Mouse (Mus musculus) leukemia stem cell, adult 10-12 weeks (primary cell): ENCODE data around the gene Pramel3. TPM values are rescaled to one million over a fixed set of nuclear protein-coding genes. Genes with fewer than 3 reads are reported as not detected.

Source experiments
- polyA plus RNA-seq: library from polyadenylated mRNA; stranded (reverse); fragments of >175 nt; gene quantifications from 2 replicates; pipeline ENCODE4 v1.2.3, GENCODE M21; 2012; ENCODE audit warnings: low replicate concordance

Gene Pramel3
- not detected in 2 replicates for polyA plus RNA-seq

DNA sequence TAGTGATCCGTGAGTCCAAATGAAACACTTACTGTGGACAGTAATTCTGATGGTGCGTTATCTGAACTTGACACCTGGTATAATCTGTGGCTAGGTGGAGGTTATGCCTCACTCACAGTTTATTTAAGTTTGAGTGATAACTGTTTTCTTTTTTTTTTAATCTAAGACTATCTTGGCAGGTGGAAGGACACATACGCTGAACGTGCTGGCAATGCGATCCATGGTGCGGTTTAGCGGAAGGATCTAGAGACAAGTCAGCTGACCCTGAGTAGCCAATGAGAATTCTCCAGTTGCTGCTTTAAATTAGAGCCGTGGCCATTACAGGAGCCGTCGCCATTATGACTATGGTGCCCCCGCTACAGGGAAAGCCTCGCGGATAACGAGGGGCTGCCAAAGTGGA, at the start of gene Pramel3:
Pramel3 (plus strand) TSS at position 301 of the 400 bp plus-strand sequence.

Other genes starting within 250 kb of the Pramel3 start
- gene Gm15023, start 124.7 kb upstream of the Pramel3 start, polyA plus RNA-seq = not detected in 2 replicates
- not detected in 2 replicates for gene Tceal6, start 91.6 kb upstream of the Pramel3 start, polyA plus RNA-seq
- gene Gm5128, start 71.0 kb downstream of the Pramel3 start, polyA plus RNA-seq = not detected in 2 replicates
- gene Gm7903, start 131.5 kb downstream of the Pramel3 start, polyA plus RNA-seq = not detected in 2 replicates
- gene AV320801, start 192.3 kb downstream of the Pramel3 start, polyA plus RNA-seq = not detected in 2 replicates